Mouse (Mus musculus) lung, postnatal 0 days (tissue): ENCODE measurements around the gene Acta2.

Experiments used
- CTCF ChIP-seq: IDR thresholded peaks from 2 replicates; pipeline ENCODE4 v1.5.1; 2016; ENCODE audit warnings: antibody characterized with exemption, mild to moderate bottlenecking
- EP300 ChIP-seq: IDR thresholded peaks from 2 replicates; pipeline ENCODE4 v1.6.1; 2016; ENCODE audit warnings: antibody characterized with exemption, mild to moderate bottlenecking, control low read depth

GRCm38 (mm10) chr19:34214136-34214535 is 41.3 kb downstream of the Acta2 start:
- TF ChIP-seq CTCF (no peak), EP300 (no peak)
